ENCODE assay signal across 9 mouse cellular contexts in genomic region chr16:5255081-5255740, GRCm38 (mm10). TPM values are rescaled to one million over a fixed set of nuclear protein-coding genes. Genes with fewer than 3 reads are reported as not detected.
DNase-seq lines count a peak whose midpoint lies in the region; ATAC-seq and TF ChIP-seq lines count a peak whose summit lies in the region.
"Had no signal": no experiment of that assay in that cellular context is flagged by ENCODE, and none has a peak within 500 bp of the region (broad histone marks: within the 10 kb centered on the region; RNA-seq: fewer than 3 reads in every experiment).

No protein-coding gene starts in this region.

- peak overlapping the region; percentile 95 for H3K9ac ChIP-seq in MEL (ENCODE audit: control insufficient read depth, low read depth, low read length, poor library complexity, severe bottlenecking)
- H3K9ac ChIP-seq in forebrain, embryonic 16.5 days (replicated peaks; ENCODE audit: low read depth, low read length), result peak overlapping the region; percentile 63

- TF ChIP-seq RAD21 in MEL (IDR thresholded peaks at IDR 0.05; ENCODE audit: low read depth, low read length), result no peak

- H3K27me3 ChIP-seq in MEL (ENCODE audit: control insufficient read depth in 1 of 2, insufficient read depth in 2 of 2, low read length in 2 of 2), result no peaks in the 10 kb centered on the region
- H3K27me3 ChIP-seq in forebrain, embryonic 16.5 days (replicated peaks; ENCODE audit: control insufficient read depth, insufficient read depth, low read length), result no peaks in the 10 kb centered on the region

- no peaks in the 10 kb centered on the region for H3K36me3 ChIP-seq in MEL (ENCODE audit: control insufficient read depth in 1 of 2, insufficient read depth in 2 of 2, low read length in 2 of 2)
- H3K36me3 ChIP-seq in forebrain, embryonic 16.5 days (ENCODE audit: control insufficient read depth, insufficient read depth), result no peaks in the 10 kb centered on the region

- peaks cover 0 to 8% of the 10 kb centered on the region in 2 experiments; a peak in 1 of 4 replicates for H3K4me1 ChIP-seq in MEL (ENCODE audit: control insufficient read depth in 1 of 2, insufficient read depth in 2 of 2, low read length in 2 of 2)
- H3K4me1 ChIP-seq in forebrain, embryonic 16.5 days (replicated peaks; ENCODE audit: control insufficient read depth, insufficient read depth, low read length), result peaks cover 16% of the 10 kb centered on the region

- 2% methylated on average over 27 of the region's 27 CpGs for WGBS in forebrain, embryonic 16.5 days

- peak; percentile 6; the same call in 1 of the 2 replicates for ATAC-seq in forebrain, embryonic 16.5 days
- ATAC-seq in monocyte, adult 5-6 weeks (replicated peaks; ENCODE audit: insufficient number of reproducible peaks, low FRiP score, low TSS enrichment, poor library complexity, severe bottlenecking), result no peak

- TF ChIP-seq POLR2A in MEL (IDR thresholded peaks at IDR 0.05; ENCODE audit: control insufficient read depth in 1 of 2, insufficient read depth in 1 of 2, low read depth in 1 of 2, low read length in 2 of 2, poor library complexity in 1 of 2), result no peak

- H3K4me2 ChIP-seq in forebrain, embryonic 16.5 days (ENCODE audit: low read length), result peak overlapping the region; percentile 62

- H3K27ac ChIP-seq in MEL (ENCODE audit: control insufficient read depth, low read depth, low read length), result peak overlapping the region; percentile 70
- H3K27ac ChIP-seq in forebrain, embryonic 16.5 days (ENCODE audit: low read length), result no peak overlapping the region

- peak overlapping the region; percentile 78 to 92 for H3K4me3 ChIP-seq in MEL (ENCODE audit: control insufficient read depth in 1 of 2, insufficient read depth in 1 of 2, low read depth in 2 of 2, low read length in 2 of 2)
- H3K4me3 ChIP-seq in forebrain, embryonic 16.5 days (replicated peaks; ENCODE audit: low read length), result peak overlapping the region; percentile 57

- no peak for TF ChIP-seq EP300 in MEL (IDR thresholded peaks at IDR 0.05; ENCODE audit: low read depth in 1 of 2, low read length in 2 of 2)

- peaks cover 9% of the 10 kb centered on the region for H3K79me2 ChIP-seq in MEL (ENCODE audit: control insufficient read depth, insufficient read depth, low read length, poor library complexity)

- TF ChIP-seq CTCF in MEL (IDR thresholded peaks at IDR 0.05 in 2 of 3, conservative IDR thresholded peaks at IDR 0.05 in 1 of 3; ENCODE audit: control insufficient read depth in 1 of 3, insufficient read depth in 1 of 3, low read depth in 2 of 3, low read length in 3 of 3, poor library complexity in 1 of 3, severe bottlenecking in 1 of 3), result no peak

- DNase-seq in embryo, embryonic 10 days (ENCODE audit: low spot score), result peak; percentile 63
- no peak for DNase-seq in embryo, embryonic 9.5 days (ENCODE audit: extremely low spot score)
- DNase-seq in MEL (ENCODE audit: low read depth, low spot score), result peak; percentile 63
- peak; percentile 26 for DNase-seq in liver
- peak; percentile 49 for DNase-seq in retina, embryonic 14.5 days (ENCODE audit: low spot score)
- no peak for DNase-seq in right cerebral cortex, adult 18-20 months

- no peaks in the 10 kb centered on the region for H3K9me3 ChIP-seq in MEL (replicated peaks; ENCODE audit: insufficient read depth, low read length)
- H3K9me3 ChIP-seq in forebrain, embryonic 16.5 days (ENCODE audit: control insufficient read depth, low read length), result no peaks in the 10 kb centered on the region

TF ChIP-seq in MEL, 35 proteins besides CTCF, POLR2A, EP300 and RAD21:
- TF ChIP-seq CHD1 (IDR thresholded peaks at IDR 0.05; ENCODE audit: low read depth, low read length) (0 out of 2 replicates have a peak, but pooled peaks have one; percentile 41), TBP (IDR thresholded peaks at IDR 0.05; ENCODE audit: low read depth, low read length) (0 out of 2 replicates have a peak, but pooled peaks have one; percentile 14), GABPA (IDR thresholded peaks at IDR 0.05; ENCODE audit: low read depth, low read length) (no peak), MYB (IDR thresholded peaks at IDR 0.05; ENCODE audit: low read depth, low read length) (no peak)

RNA-seq across cellular contexts. Expression of gene Eef2kmt, which starts 0.6 kb away (rescaled TPM):
- 21.4 and 26.4 TPM in 2 replicates for total RNA-seq in MEL (2012; rRNA removed)
- 10 to 100 TPM in 1 of 2 experiments, not detected in 1; 48.6 TPM for polyA plus RNA-seq in MEL (2012; ENCODE audit: insufficient read depth in 1 of 2, insufficient read length in 2 of 2, low read depth in 1 of 2, low replicate concordance in 2 of 2, missing spikeins in 1 of 2)
- polyA plus RNA-seq in forebrain, embryonic 16.5 days (2015; fragmentation: Nextera tagmentation; extraction: Ambion mirVana), result 8.7 and 9.8 TPM in 2 replicates
- total RNA-seq in monocyte, adult 5-6 weeks (2017), result 3.8 to 19.9 TPM (median 13.2 TPM) in 3 replicates

RNA-seq across cellular contexts. Expression of gene Alg1, which starts 21.8 kb away (rescaled TPM):
- total RNA-seq in MEL (2012; rRNA removed), result 38.2 and 46.4 TPM in 2 replicates
- 10 to 100 TPM in 1 of 2 experiments, not detected in 1; 42.9 TPM for polyA plus RNA-seq in MEL (2012; ENCODE audit: insufficient read depth in 1 of 2, insufficient read length in 2 of 2, low read depth in 1 of 2, low replicate concordance in 2 of 2, missing spikeins in 1 of 2)
- 38.8 and 42.6 TPM in 2 replicates for polyA plus RNA-seq in forebrain, embryonic 16.5 days (2015; fragmentation: Nextera tagmentation; extraction: Ambion mirVana)
- total RNA-seq in monocyte, adult 5-6 weeks (2017), result 22.9 to 28.0 TPM (median 23.8 TPM) in 3 replicates

RNA-seq across cellular contexts. Expression of gene AU021092, which starts 33.1 kb away (rescaled TPM):
- total RNA-seq in MEL (2012; rRNA removed), result not detected in 2 replicates
- not detected for polyA plus RNA-seq in MEL (2012; ENCODE audit: insufficient read depth in 1 of 2, insufficient read length in 2 of 2, low read depth in 1 of 2, low replicate concordance in 2 of 2, missing spikeins in 1 of 2)
- 13.1 and 14.3 TPM in 2 replicates for polyA plus RNA-seq in forebrain, embryonic 16.5 days (2015; fragmentation: Nextera tagmentation; extraction: Ambion mirVana)
- total RNA-seq in monocyte, adult 5-6 weeks (2017), result not detected in 3 replicates
- total RNA-seq: neutrophil, adult 5-6 weeks had no signal

RNA-seq across cellular contexts. Expression of gene Nagpa, which starts 51.4 kb away (rescaled TPM):
- 34.0 and 34.5 TPM in 2 replicates for total RNA-seq in MEL (2012; rRNA removed)
- 10 to 100 TPM in 1 of 2 experiments, not detected in 1; 60.5 TPM for polyA plus RNA-seq in MEL (2012; ENCODE audit: insufficient read depth in 1 of 2, insufficient read length in 2 of 2, low read depth in 1 of 2, low replicate concordance in 2 of 2, missing spikeins in 1 of 2)
- 11.1 and 13.6 TPM in 2 replicates for polyA plus RNA-seq in forebrain, embryonic 16.5 days (2015; fragmentation: Nextera tagmentation; extraction: Ambion mirVana)
- total RNA-seq in monocyte, adult 5-6 weeks (2017), result 66.9 to 77.6 TPM (median 67.0 TPM) in 3 replicates

Comparison
In these comparisons a context has a peak if more than half of its experiments do, and no peak if none do; other contexts are left out.
1. DNase-seq: peak in embryo, embryonic 10 days (single experiment), MEL (single experiment), liver (single experiment) and retina, embryonic 14.5 days (single experiment); none in embryo, embryonic 9.5 days (single experiment) and right cerebral cortex, adult 18-20 months (single experiment).